Mouse (Mus musculus) gastrocnemius, adult 18-20 months (tissue): Measurements from ENCODE around the gene Tnfsf9. TPM values are rescaled to one million over a fixed set of nuclear protein-coding genes. Genes with fewer than 3 reads are reported as not detected.
A peak's percentile ranks its signal among the peaks of the same experiment; 100 is the strongest.

ENCODE experiments used
- DNase-seq: peaks from one replicate; pipeline ENCODE4 v3.0.0; 2021; ENCODE audit warnings: low spot score
- total RNA-seq, 2 experiments: library from RNA; stranded (reverse); gene quantifications; 2 replicates each; pipeline ENCODE4 v1.2.3; 2021

Tnfsf9 gene
- total RNA-seq, 2 experiments from 2014 or later: 0.57 TPM; not detected in 1

- peak; percentile 67 for DNase-seq
Observed at GRCm38 (mm10) chr17:57095855-57096622, 9.1 kb upstream of the Tnfsf9 start.

- DNase-seq: peak; percentile 73
Observed at GRCm38 (mm10) chr17:57096623-57096920, 8.6 kb upstream of the Tnfsf9 start.

DNA sequence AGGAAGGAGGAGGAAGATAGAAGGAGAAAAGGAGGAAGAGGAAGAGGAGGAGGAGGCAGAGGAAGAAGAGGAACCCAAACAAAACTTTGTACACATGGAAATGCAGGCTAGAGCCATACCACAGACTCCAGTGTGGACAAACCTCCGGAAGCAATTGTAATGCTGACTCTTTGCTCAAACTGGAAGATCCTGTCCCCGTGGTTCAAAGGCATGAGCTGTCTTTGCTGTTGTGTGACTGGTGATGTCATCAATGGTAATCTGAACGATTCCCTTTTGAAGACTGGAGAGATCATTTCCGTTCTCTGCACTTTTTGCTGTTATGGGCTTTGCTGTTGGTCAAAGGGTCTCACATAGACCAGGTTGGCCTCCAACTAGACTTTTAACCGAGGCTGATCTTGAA is 6.8 kb upstream of the Tnfsf9 start:
- DNase-seq: no peak

GRCm38 (mm10) chr17:57099629-57100325 is 5.3 kb upstream of the Tnfsf9 start:
- DNase-seq: no peak

GRCm38 (mm10) chr17:57102276-57102675 is 2.8 kb upstream of the Tnfsf9 start:
- peak; percentile 21 for DNase-seq

GRCm38 (mm10) chr17:57104496-57104895 is 629 bp upstream of the Tnfsf9 start:
- DNase-seq: no peak

- no peak for DNase-seq
Observed at GRCm38 (mm10) chr17:57106035-57106368, 877 bp downstream of the Tnfsf9 start.

- no peak for DNase-seq
Observed at GRCm38 (mm10) chr17:57107064-57107463, 1.9 kb downstream of the Tnfsf9 start.

DNA sequence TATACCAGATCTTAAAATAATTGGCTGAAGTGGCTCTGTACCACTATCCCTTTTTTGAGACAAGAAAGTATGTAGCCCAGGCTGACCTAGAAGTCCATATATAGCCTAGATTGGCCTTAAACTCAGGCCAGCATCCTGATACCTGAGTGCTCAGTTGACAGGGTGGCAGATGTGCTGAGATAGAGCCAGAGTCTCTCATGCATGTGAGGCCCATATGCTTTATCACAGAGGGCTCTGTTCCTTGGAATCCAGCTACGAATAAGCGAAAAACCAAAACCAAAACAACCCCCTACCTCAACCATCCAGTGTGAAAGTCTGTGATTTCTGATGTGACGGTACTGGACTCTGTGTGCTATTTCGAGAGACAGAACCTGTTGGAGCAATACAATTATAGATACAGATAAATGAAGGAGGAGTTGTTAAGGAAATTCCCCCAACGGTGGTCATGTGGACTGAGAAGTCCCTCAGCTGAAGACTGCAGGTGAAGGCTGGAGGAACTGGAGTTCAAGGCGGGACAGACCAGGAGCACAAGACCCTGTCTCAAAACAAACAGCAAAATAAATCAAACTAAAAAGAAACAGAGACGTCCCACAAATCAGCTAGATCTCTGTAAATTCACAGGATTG is 3.0 kb downstream of the Tnfsf9 start:
- no peak for DNase-seq

- no peak for DNase-seq
Observed at GRCm38 (mm10) chr17:57108666-57109171, 3.6 kb downstream of the Tnfsf9 start.

- DNase-seq: no peak
Observed at GRCm38 (mm10) chr17:57110005-57110404, 4.9 kb downstream of the Tnfsf9 start.

- DNase-seq: no peak
Observed at GRCm38 (mm10) chr17:57112768-57113474, 7.8 kb downstream of the Tnfsf9 start.

DNA sequence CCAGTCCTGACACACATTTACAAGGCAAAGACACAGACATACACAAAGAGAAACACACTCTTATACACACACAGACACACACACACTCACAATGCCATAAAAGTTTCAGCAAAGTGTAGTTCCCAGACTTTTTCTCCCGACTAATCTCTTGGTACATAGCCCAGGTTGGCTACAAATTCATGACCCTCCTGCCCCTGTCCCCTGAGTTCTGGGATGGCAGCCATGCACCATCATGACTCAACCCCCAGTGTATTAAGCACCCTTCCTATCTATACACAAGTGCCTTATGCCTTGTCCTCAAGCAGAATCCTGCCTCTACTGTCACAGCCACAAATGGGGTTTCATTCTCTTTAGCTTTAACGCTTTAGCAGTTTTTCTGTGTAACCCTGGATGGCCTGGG is 11.7 kb downstream of the Tnfsf9 start:
- no peak for DNase-seq

DNA sequence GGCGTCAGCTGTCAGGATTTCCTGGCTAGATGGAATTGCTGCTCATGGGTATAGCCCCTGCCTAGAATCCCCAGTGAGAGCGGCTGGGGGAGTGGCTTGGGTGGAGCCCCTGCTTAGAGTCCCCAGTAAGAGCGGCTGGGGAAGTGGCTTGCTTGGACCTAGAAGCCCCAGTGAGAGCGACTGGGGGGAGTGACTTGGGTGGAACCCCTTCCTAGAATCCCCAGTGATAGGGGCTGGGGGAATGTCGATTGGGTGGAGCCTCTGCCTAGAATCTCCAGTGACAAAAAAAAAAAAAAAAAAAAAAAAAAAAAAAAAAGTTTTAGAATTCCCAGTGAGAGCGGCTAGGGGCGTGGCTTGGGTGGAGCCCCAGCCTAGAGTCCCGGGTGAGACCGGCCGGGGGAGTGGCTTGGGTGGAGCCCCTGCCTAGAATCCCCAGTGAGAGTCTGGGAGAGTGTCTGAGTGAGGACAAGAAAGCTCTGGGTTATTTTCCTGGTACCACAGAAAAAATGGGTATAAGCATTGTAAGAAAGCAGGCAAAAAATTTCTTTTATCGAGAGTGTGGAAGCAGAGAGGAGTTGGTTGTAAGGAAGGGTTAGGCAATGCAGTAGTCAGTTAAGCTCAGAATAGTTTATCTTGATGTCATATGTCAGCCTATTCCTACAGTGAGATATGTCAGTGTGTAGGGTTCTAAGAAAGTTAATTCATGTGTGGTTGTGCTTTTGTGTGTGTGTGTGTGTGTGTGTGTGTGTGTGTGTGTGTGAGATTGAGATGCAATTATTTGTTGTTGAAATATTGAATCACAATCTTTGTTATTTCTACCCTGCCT is 13.6 kb downstream of the Tnfsf9 start:
- peak; percentile 34 for DNase-seq

GRCm38 (mm10) chr17:57121856-57122255 is 16.7 kb downstream of the Tnfsf9 start:
- DNase-seq: no peak

DNA sequence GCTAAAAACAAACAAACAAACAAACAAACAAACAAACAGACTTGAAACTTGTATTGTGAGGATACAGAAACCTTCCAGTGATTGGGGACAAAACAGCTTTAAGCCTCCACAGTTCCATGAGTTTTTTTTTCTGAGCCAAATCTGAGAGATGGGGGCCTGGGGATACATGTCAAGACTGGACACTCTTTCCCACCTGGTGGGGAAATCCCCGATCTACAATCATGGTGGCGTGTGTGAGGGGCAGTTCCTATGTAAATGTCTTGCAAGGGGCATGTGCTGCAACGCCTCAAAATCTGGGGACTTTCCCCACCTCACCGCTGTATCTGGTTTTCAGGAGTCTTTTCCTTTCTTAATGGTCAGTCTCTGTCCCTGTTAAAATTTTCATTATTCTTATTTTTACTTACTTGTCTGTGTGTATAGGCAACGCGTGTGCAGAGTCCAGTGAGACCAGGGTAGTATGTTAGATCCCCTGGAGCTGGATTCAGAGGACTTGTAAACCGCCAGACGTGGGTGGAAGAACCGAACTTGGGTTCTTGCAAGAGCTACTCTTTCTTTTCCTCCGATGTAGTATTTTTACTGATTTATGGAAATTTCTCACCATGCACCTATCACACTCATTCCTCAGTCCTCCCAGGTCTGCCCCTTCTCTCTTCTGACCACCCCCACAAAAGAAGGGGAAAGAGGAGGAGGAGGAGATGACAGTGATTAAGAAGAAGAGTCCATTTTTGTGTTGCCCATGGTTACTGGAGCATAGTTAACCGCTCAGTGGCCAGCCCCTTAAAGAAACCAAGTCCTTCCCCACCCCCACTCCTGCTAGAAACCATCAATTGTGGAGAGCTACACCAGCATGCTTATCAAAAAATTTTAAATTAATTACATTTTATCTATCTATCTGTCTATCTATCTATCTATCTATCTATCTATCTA is 18.3 kb downstream of the Tnfsf9 start:
- DNase-seq: no peak

DNA sequence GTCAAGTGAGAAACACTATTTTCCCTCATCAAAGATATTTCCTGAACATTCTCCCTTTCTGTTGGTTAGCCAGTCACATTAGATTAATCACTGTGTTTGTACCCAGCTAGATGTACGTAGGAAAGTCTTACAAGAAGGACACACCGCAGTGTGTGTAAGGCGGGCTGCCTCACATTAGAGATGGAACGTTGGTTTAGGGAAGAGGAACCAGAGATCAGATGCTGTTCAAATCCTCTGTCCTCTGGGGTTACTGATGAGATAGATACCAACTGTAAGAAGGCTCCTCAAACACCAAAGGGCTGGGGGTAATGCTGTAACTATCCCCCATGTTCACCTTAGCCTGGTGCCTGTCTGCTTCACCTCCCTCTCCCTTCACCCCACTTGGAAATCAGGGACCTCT is 19.7 kb downstream of the Tnfsf9 start:
- DNase-seq: no peak

GRCm38 (mm10) chr17:57125853-57126622 is 20.9 kb downstream of the Tnfsf9 start:
- no peak for DNase-seq

DNA sequence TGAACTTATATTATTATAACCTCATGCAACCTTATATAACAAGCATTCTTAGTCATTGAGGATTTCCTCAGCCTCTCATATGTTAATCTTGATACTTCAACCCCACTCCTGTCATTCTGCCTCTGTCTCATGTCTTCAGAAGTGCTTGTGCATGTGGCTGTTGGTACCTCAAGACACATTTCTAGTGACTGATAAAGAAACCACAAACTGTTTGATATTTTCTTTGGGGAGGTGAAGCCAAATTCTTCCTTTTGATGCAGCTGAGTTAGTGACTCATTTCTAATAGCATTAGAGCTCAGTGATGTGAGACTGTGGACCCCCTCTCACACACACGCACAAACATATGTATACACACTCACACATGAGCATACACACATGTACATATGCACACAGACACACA is 26.7 kb downstream of the Tnfsf9 start:
- DNase-seq: no peak
